Mouse (Mus musculus): ENCODE measurements around the gene Tmem269. TPM values are rescaled to one million over a fixed set of nuclear protein-coding genes. Genes with fewer than 3 reads are reported as not detected.

Tmem269 gene
- not detected in 2 replicates for polyA plus RNA-seq (2014; fragmentation: Nextera tagmentation; extraction: Ambion mirVana)

- WGBS: 11% methylated on average over 11 of the region's 11 CpGs
- Histone ChIP-seq H3K27ac (replicated peaks; ENCODE audit: low read depth, low read length) (no peak within 1 kb of the TSS), H3K9ac (replicated peaks; ENCODE audit: low read length) (no peak within 1 kb of the TSS), H3K4me1 (ENCODE audit: control insufficient read depth, insufficient read depth, low read length) (no peaks in the 10 kb centered on the region), H3K4me3 (ENCODE audit: low read depth, low read length) (no peak within 1 kb of the TSS), H3K9me3 (replicated peaks; ENCODE audit: control insufficient read depth, low read length) (no peaks in the 10 kb centered on the region), H3K4me2 (ENCODE audit: low read depth, low read length) (no peak within 1 kb of the TSS), H3K36me3 (replicated peaks; ENCODE audit: control insufficient read depth, insufficient read depth, low read depth, low read length) (no peaks in the 10 kb centered on the region), H3K27me3 (ENCODE audit: control insufficient read depth, insufficient read depth, low read length) (no peaks in the 10 kb centered on the region)
- ATAC-seq (replicated peaks; ENCODE audit: insufficient number of reproducible peaks, low FRiP score, low TSS enrichment, low read depth) (no peak), DNase-seq (ENCODE audit: low spot score) (peak; percentile 18)
Measured at GRCm38 (mm10) chr4:119218169-119218568, at the start of gene Tmem269. Gene Tmem269, minus strand, starts transcription at chr4:119218217.

GRCm38 (mm10) chr4:119266606-119267005 is 48.6 kb upstream of the Tmem269 start:
- no peaks in the 10 kb centered on the region for H3K9me3 ChIP-seq (replicated peaks; ENCODE audit: control insufficient read depth, low read length)
- H3K27ac ChIP-seq (replicated peaks; ENCODE audit: low read depth, low read length): no peak overlapping the region
- 76% methylated on average over 13 of the region's 13 CpGs for WGBS
- no peak overlapping the region for H3K4me3 ChIP-seq (ENCODE audit: low read depth, low read length)
- no peaks in the 10 kb centered on the region for H3K36me3 ChIP-seq (replicated peaks; ENCODE audit: control insufficient read depth, insufficient read depth, low read depth, low read length)
- H3K4me1 ChIP-seq (ENCODE audit: control insufficient read depth, insufficient read depth, low read length): no peaks in the 10 kb centered on the region
- H3K9ac ChIP-seq (replicated peaks; ENCODE audit: low read length): no peak overlapping the region
- no peak for ATAC-seq (replicated peaks; ENCODE audit: insufficient number of reproducible peaks, low FRiP score, low TSS enrichment, low read depth)
- H3K4me2 ChIP-seq (ENCODE audit: low read depth, low read length): no peak overlapping the region
- no peaks in the 10 kb centered on the region for H3K27me3 ChIP-seq (ENCODE audit: control insufficient read depth, insufficient read depth, low read length)
- no peak for DNase-seq (ENCODE audit: low spot score)

GRCm38 (mm10) chr4:119263459-119263858 is 45.4 kb upstream of the Tmem269 start:
- no peaks in the 10 kb centered on the region for H3K4me1 ChIP-seq (ENCODE audit: control insufficient read depth, insufficient read depth, low read length)
- no peak for ATAC-seq (replicated peaks; ENCODE audit: insufficient number of reproducible peaks, low FRiP score, low TSS enrichment, low read depth)
- no peaks in the 10 kb centered on the region for H3K36me3 ChIP-seq (replicated peaks; ENCODE audit: control insufficient read depth, insufficient read depth, low read depth, low read length)
- H3K9ac ChIP-seq (replicated peaks; ENCODE audit: low read length): no peak overlapping the region
- no peak overlapping the region for H3K4me3 ChIP-seq (ENCODE audit: low read depth, low read length)
- H3K27me3 ChIP-seq (ENCODE audit: control insufficient read depth, insufficient read depth, low read length): no peaks in the 10 kb centered on the region
- no peak overlapping the region for H3K4me2 ChIP-seq (ENCODE audit: low read depth, low read length)
- H3K27ac ChIP-seq (replicated peaks; ENCODE audit: low read depth, low read length): no peak overlapping the region
- no peak for DNase-seq (ENCODE audit: low spot score)
- WGBS: 81% methylated on average over 3 of the region's 3 CpGs
- H3K9me3 ChIP-seq (replicated peaks; ENCODE audit: control insufficient read depth, low read length): no peaks in the 10 kb centered on the region

GRCm38 (mm10) chr4:119262483-119262882 is 44.5 kb upstream of the Tmem269 start:
- ATAC-seq (replicated peaks; ENCODE audit: insufficient number of reproducible peaks, low FRiP score, low TSS enrichment, low read depth): no peak
- Histone ChIP-seq H3K4me1 (ENCODE audit: control insufficient read depth, insufficient read depth, low read length) (no peaks in the 10 kb centered on the region), H3K4me3 (ENCODE audit: low read depth, low read length) (no peak overlapping the region), H3K36me3 (replicated peaks; ENCODE audit: control insufficient read depth, insufficient read depth, low read depth, low read length) (no peaks in the 10 kb centered on the region), H3K27ac (replicated peaks; ENCODE audit: low read depth, low read length) (no peak overlapping the region), H3K9ac (replicated peaks; ENCODE audit: low read length) (no peak overlapping the region), H3K9me3 (replicated peaks; ENCODE audit: control insufficient read depth, low read length) (no peaks in the 10 kb centered on the region), H3K27me3 (ENCODE audit: control insufficient read depth, insufficient read depth, low read length) (no peaks in the 10 kb centered on the region), H3K4me2 (ENCODE audit: low read depth, low read length) (no peak overlapping the region)
- no peak for DNase-seq (ENCODE audit: low spot score)
- WGBS: 91% methylated on average over 5 of the region's 5 CpGs

- no peaks in the 10 kb centered on the region for H3K27me3 ChIP-seq (ENCODE audit: control insufficient read depth, insufficient read depth, low read length)
- DNase-seq (ENCODE audit: low spot score) (no peak), ATAC-seq (replicated peaks; ENCODE audit: insufficient number of reproducible peaks, low FRiP score, low TSS enrichment, low read depth) (no peak)
- H3K9me3 ChIP-seq (replicated peaks; ENCODE audit: control insufficient read depth, low read length): no peaks in the 10 kb centered on the region
- no peak overlapping the region for H3K4me3 ChIP-seq (ENCODE audit: low read depth, low read length)
- 57% methylated on average over 7 of the region's 7 CpGs for WGBS
- H3K27ac ChIP-seq (replicated peaks; ENCODE audit: low read depth, low read length): no peak overlapping the region
- no peak overlapping the region for H3K9ac ChIP-seq (replicated peaks; ENCODE audit: low read length)
- H3K4me1 ChIP-seq (ENCODE audit: control insufficient read depth, insufficient read depth, low read length): no peaks in the 10 kb centered on the region
- H3K36me3 ChIP-seq (replicated peaks; ENCODE audit: control insufficient read depth, insufficient read depth, low read depth, low read length): no peaks in the 10 kb centered on the region
- H3K4me2 ChIP-seq (ENCODE audit: low read depth, low read length): no peak overlapping the region
Measured at GRCm38 (mm10) chr4:119261087-119261713, 43.2 kb upstream of the Tmem269 start.

- Histone ChIP-seq H3K4me1 (ENCODE audit: control insufficient read depth, insufficient read depth, low read length) (no peaks in the 10 kb centered on the region), H3K36me3 (replicated peaks; ENCODE audit: control insufficient read depth, insufficient read depth, low read depth, low read length) (no peaks in the 10 kb centered on the region), H3K4me3 (ENCODE audit: low read depth, low read length) (no peak overlapping the region), H3K9ac (replicated peaks; ENCODE audit: low read length) (no peak overlapping the region), H3K9me3 (replicated peaks; ENCODE audit: control insufficient read depth, low read length) (no peaks in the 10 kb centered on the region), H3K27me3 (ENCODE audit: control insufficient read depth, insufficient read depth, low read length) (no peaks in the 10 kb centered on the region), H3K4me2 (ENCODE audit: low read depth, low read length) (no peak overlapping the region), H3K27ac (replicated peaks; ENCODE audit: low read depth, low read length) (no peak overlapping the region)
- ATAC-seq (replicated peaks; ENCODE audit: insufficient number of reproducible peaks, low FRiP score, low TSS enrichment, low read depth): no peak
- no peak for DNase-seq (ENCODE audit: low spot score)
- 80% methylated on average over 15 of the region's 15 CpGs for WGBS
Measured at GRCm38 (mm10) chr4:119259344-119260254, 41.6 kb upstream of the Tmem269 start.

- no peaks in the 10 kb centered on the region for H3K4me1 ChIP-seq (ENCODE audit: control insufficient read depth, insufficient read depth, low read length)
Measured at GRCm38 (mm10) chr4:119257083-119257482, 39.1 kb upstream of the Tmem269 start.

GRCm38 (mm10) chr4:119255351-119255750 is 37.3 kb upstream of the Tmem269 start, which contains the start of gene Cldn19:
Gene Cldn19, plus strand, starts transcription at chr4:119255414.
- WGBS: 82% methylated on average over 12 of the region's 12 CpGs
- DNase-seq (ENCODE audit: low spot score) (no peak), ATAC-seq (replicated peaks; ENCODE audit: insufficient number of reproducible peaks, low FRiP score, low TSS enrichment, low read depth) (no peak)
- Histone ChIP-seq H3K4me2 (ENCODE audit: low read depth, low read length) (no peak within 1 kb of the TSS), H3K9ac (replicated peaks; ENCODE audit: low read length) (no peak within 1 kb of the TSS), H3K36me3 (replicated peaks; ENCODE audit: control insufficient read depth, insufficient read depth, low read depth, low read length) (no peaks in the 10 kb centered on the region), H3K27me3 (ENCODE audit: control insufficient read depth, insufficient read depth, low read length) (no peaks in the 10 kb centered on the region), H3K27ac (replicated peaks; ENCODE audit: low read depth, low read length) (no peak within 1 kb of the TSS), H3K9me3 (replicated peaks; ENCODE audit: control insufficient read depth, low read length) (no peaks in the 10 kb centered on the region), H3K4me3 (ENCODE audit: low read depth, low read length) (no peak within 1 kb of the TSS), H3K4me1 (ENCODE audit: control insufficient read depth, insufficient read depth, low read length) (no peaks in the 10 kb centered on the region)

More at GRCm38 (mm10) chr4:119257083-119257482, 39.1 kb upstream of the Tmem269 start:
- H3K9ac ChIP-seq (replicated peaks; ENCODE audit: low read length): no peak overlapping the region
- no peaks in the 10 kb centered on the region for H3K36me3 ChIP-seq (replicated peaks; ENCODE audit: control insufficient read depth, insufficient read depth, low read depth, low read length)
- H3K4me2 ChIP-seq (ENCODE audit: low read depth, low read length): no peak overlapping the region
- H3K4me3 ChIP-seq (ENCODE audit: low read depth, low read length): no peak overlapping the region
- H3K9me3 ChIP-seq (replicated peaks; ENCODE audit: control insufficient read depth, low read length): no peaks in the 10 kb centered on the region
- 80% methylated on average over 6 of the region's 6 CpGs for WGBS
- no peak for DNase-seq (ENCODE audit: low spot score)
- no peaks in the 10 kb centered on the region for H3K27me3 ChIP-seq (ENCODE audit: control insufficient read depth, insufficient read depth, low read length)
- H3K27ac ChIP-seq (replicated peaks; ENCODE audit: low read depth, low read length): no peak overlapping the region
- ATAC-seq (replicated peaks; ENCODE audit: insufficient number of reproducible peaks, low FRiP score, low TSS enrichment, low read depth): no peak
